Mouse (Mus musculus) small intestine, adult 2 months (tissue): Measurements from ENCODE around the gene Olfr340.

Source experiments
- CTCF ChIP-seq: fragments of 200-500 bp; IDR thresholded peaks from 2 replicates; pipeline ENCODE4 v1.5.1; 2012; ENCODE audit warnings: low read depth, mild to moderate bottlenecking, control low read depth, inconsistent platforms, low read length, moderate library complexity, mixed read lengths; ENCODE audit not compliant: insufficient replicate concordance, insufficient read length; ENCODE audit errors: extremely low read depth
- POLR2A ChIP-seq: fragments of 200-500 bp; IDR thresholded peaks from 2 replicates; pipeline ENCODE4 v1.6.1; 2012; ENCODE audit warnings: low read depth, mild to moderate bottlenecking, control low read depth, inconsistent platforms, low read length, moderate library complexity

GRCm38 (mm10) chr2:36482368-36482767, 30.0 kb downstream of the Olfr340 start, which contains the start of gene Olfr341:
- TF ChIP-seq CTCF (no peak), POLR2A (no peak)
